Mouse (Mus musculus) intestine, embryonic 15.5 days (tissue): ENCODE data around the gene Csgalnact2. TPM values are rescaled to one million over a fixed set of nuclear protein-coding genes. Genes with fewer than 3 reads are reported as not detected.

Experiments used
- ATAC-seq: fragments of 200-750 bp; cut with Nextera tagmentation; 2 replicates; pipeline ENCODE4 v1.8.0; 2017; ENCODE audit warnings: moderate TSS enrichment, moderate library complexity
- H3K27ac ChIP-seq: fragments of 300-500 bp; sonication (generic); 2 replicates; pipeline ENCODE4 v1.5.1; 2015; ENCODE audit warnings: mild to moderate bottlenecking, inconsistent platforms
- H3K27me3 ChIP-seq: fragments of 300-500 bp; sonication (generic); replicated peaks from 2 replicates; pipeline ENCODE4 v1.6.1; 2015; ENCODE audit warnings: inconsistent platforms
- H3K36me3 ChIP-seq: fragments of 300-500 bp; sonication (generic); 2 replicates; pipeline ENCODE4 v1.6.1; 2015; ENCODE audit warnings: inconsistent platforms
- H3K4me1 ChIP-seq: fragments of 300-500 bp; sonication (generic); replicated peaks from 2 replicates; pipeline ENCODE4 v1.6.1; 2015; ENCODE audit warnings: inconsistent platforms
- H3K4me2 ChIP-seq: fragments of 300-500 bp; sonication (generic); replicated peaks from 2 replicates; pipeline ENCODE4 v1.6.1; 2015; ENCODE audit warnings: mild to moderate bottlenecking, inconsistent platforms
- H3K4me3 ChIP-seq: fragments of 300-500 bp; sonication (generic); replicated peaks from 2 replicates; pipeline ENCODE4 v1.5.1; 2015; ENCODE audit warnings: inconsistent platforms
- H3K9ac ChIP-seq: fragments of 300-500 bp; sonication (generic); 2 replicates; pipeline ENCODE4 v1.6.1; 2015; ENCODE audit warnings: inconsistent platforms
- H3K9me3 ChIP-seq: fragments of 300-500 bp; sonication (generic); 2 replicates; pipeline ENCODE4 v1.6.1; 2016; ENCODE audit warnings: inconsistent platforms
- WGBS: fragments of 180-500 bp; shearing (Covaris S2); methylation state at CpG from one replicate; pipeline ENCODE4 v1.1.7; 2015; 5-methylcytosine and 5-hydroxymethylcytosine counted together
- polyA plus RNA-seq: library from polyadenylated mRNA; unstranded; fragments of >200 nt; fragmentation: Nextera tagmentation; extraction: Ambion mirVana; gene quantifications from 2 replicates; pipeline ENCODE4 v1.2.1, GENCODE M21; 2015

Gene Csgalnact2
- polyA plus RNA-seq, result 10.4 and 12.1 TPM in 2 replicates

- Histone ChIP-seq H3K9me3 (no peaks in the 10 kb centered on the region), H3K36me3 (no peaks in the 10 kb centered on the region), H3K4me3 (peak within 1 kb of the TSS; percentile 84), H3K4me1 (no peaks in the 10 kb centered on the region), H3K27me3 (no peaks in the 10 kb centered on the region), H3K9ac (peak within 1 kb of the TSS; percentile 71), H3K27ac (peak within 1 kb of the TSS; percentile 61; the same call in 1 of the 2 replicates), H3K4me2 (peak within 1 kb of the TSS; percentile 60)
- ATAC-seq, result peak; percentile 100
- WGBS, result 5% methylated on average over 66 of the region's 66 CpGs
These were observed at the start of gene Csgalnact2 for GRCm38 (mm10) chr6:118138731-118139709. Gene Csgalnact2, minus strand, starts transcription at chr6:118139140.

GRCm38 (mm10) chr6:118188599-118188998 lies 49.7 kb upstream of the Csgalnact2 start:
- H3K27ac ChIP-seq, result peak overlapping the region; percentile 24; the same call in 1 of the 2 replicates
- H3K9ac ChIP-seq, result no peak overlapping the region
- peaks cover 5% of the 10 kb centered on the region; the same call in 1 of the 2 replicates for H3K4me1 ChIP-seq
- WGBS, result 59% methylated on average over 9 of the region's 9 CpGs
- no peaks in the 10 kb centered on the region for H3K36me3 ChIP-seq
- H3K9me3 ChIP-seq, result no peaks in the 10 kb centered on the region
- no peak overlapping the region; the same call in 1 of the 2 replicates for H3K4me2 ChIP-seq
- no peaks in the 10 kb centered on the region; the same call in 1 of the 2 replicates for H3K27me3 ChIP-seq
- H3K4me3 ChIP-seq, result no peak overlapping the region
- peak; percentile 92 for ATAC-seq

DNA sequence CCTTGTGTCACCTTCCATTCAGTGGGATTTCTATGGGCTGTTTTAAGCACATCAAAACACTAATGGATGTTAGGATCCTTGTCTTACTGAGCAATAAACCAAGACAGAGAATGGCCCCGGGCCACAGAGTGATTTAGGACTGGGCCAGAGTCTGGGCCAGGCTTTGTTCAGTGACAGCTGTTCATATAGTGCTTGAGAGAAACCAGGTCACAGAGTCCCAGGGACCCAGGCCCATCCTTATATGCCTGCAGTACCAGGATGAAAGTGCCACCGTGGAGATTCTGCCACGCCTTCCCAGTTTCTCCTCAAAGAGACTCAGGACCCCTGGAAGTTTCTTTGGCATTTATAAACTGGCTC lies 48.3 kb upstream of the Csgalnact2 start:
- WGBS, result 61% methylated on average over 3 of the region's 3 CpGs
- Histone ChIP-seq H3K27me3 (no peaks in the 10 kb centered on the region), H3K4me2 (no peak overlapping the region), H3K9me3 (no peaks in the 10 kb centered on the region), H3K4me1 (peaks cover 3% of the 10 kb centered on the region; the same call in 1 of the 2 replicates), H3K4me3 (no peak overlapping the region), H3K27ac (0 out of 2 replicates have a peak overlapping the region, but pooled peaks have one; percentile 15), H3K36me3 (no peaks in the 10 kb centered on the region), H3K9ac (no peak overlapping the region)
- ATAC-seq, result no peak

DNA sequence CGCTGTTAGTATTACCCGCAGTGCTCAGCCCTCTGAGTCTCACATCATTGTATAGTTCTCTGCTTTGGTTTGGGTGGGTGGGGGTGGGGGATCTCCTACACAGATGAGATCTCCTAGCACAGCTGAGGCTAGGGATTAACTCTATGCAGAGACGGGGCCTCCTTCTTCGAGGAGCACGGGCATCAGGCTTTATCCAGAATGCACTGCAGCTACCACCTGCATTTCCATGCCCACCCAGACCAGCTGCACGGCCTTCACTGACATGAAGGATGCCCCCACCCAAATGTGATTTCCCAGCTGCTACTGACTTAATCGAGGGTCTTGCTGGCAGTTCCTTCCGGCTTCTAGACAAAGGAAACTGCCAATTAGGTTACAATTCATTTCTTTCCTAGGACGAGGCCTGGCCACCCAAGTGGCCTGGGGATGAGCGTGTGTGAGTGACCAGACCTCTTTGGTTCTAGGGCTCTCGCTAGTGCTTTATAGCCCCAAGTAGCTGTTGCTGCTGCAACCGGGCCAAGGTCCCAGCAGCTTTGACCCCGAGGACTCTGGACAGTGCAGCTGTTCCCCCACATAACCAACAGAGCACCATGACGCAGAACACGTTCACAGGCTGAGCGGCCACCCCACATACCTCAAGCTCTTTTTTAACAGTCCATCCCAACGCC lies 47.8 kb upstream of the Csgalnact2 start:
- WGBS, result 56% methylated on average over 17 of the region's 17 CpGs
- Histone ChIP-seq H3K9me3 (no peaks in the 10 kb centered on the region), H3K36me3 (no peaks in the 10 kb centered on the region), H3K4me2 (no peak overlapping the region), H3K4me3 (no peak overlapping the region), H3K27ac (no peak overlapping the region), H3K27me3 (no peaks in the 10 kb centered on the region), H3K4me1 (peaks cover 3% of the 10 kb centered on the region; the same call in 1 of the 2 replicates), H3K9ac (no peak overlapping the region)
- no peak for ATAC-seq

- no peak for ATAC-seq
- H3K27me3 ChIP-seq, result no peaks in the 10 kb centered on the region
- H3K9me3 ChIP-seq, result no peaks in the 10 kb centered on the region
- H3K4me2 ChIP-seq, result no peak overlapping the region
- no peak overlapping the region for H3K27ac ChIP-seq
- H3K4me1 ChIP-seq, result peaks cover 13% of the 10 kb centered on the region
- no peak overlapping the region for H3K4me3 ChIP-seq
- H3K9ac ChIP-seq, result no peak overlapping the region
- WGBS, result 91% methylated on average over 10 of the region's 10 CpGs
- H3K36me3 ChIP-seq, result no peaks in the 10 kb centered on the region
These were observed 45.2 kb upstream of the Csgalnact2 start for GRCm38 (mm10) chr6:118184126-118184525.

GRCm38 (mm10) chr6:118180085-118180423 lies 41.1 kb upstream of the Csgalnact2 start:
- H3K4me2 ChIP-seq, result 0 out of 2 replicates have a peak overlapping the region, but pooled peaks have one; percentile 12
- H3K4me1 ChIP-seq, result peaks cover 10% of the 10 kb centered on the region
- H3K4me3 ChIP-seq, result no peak overlapping the region
- H3K27ac ChIP-seq, result no peak overlapping the region
- no peak overlapping the region for H3K9ac ChIP-seq
- H3K36me3 ChIP-seq, result no peaks in the 10 kb centered on the region
- 75% methylated on average over 12 of the region's 12 CpGs for WGBS
- ATAC-seq, result peak; percentile 13; the same call in 1 of the 2 replicates
- no peaks in the 10 kb centered on the region for H3K9me3 ChIP-seq
- no peaks in the 10 kb centered on the region for H3K27me3 ChIP-seq

DNA sequence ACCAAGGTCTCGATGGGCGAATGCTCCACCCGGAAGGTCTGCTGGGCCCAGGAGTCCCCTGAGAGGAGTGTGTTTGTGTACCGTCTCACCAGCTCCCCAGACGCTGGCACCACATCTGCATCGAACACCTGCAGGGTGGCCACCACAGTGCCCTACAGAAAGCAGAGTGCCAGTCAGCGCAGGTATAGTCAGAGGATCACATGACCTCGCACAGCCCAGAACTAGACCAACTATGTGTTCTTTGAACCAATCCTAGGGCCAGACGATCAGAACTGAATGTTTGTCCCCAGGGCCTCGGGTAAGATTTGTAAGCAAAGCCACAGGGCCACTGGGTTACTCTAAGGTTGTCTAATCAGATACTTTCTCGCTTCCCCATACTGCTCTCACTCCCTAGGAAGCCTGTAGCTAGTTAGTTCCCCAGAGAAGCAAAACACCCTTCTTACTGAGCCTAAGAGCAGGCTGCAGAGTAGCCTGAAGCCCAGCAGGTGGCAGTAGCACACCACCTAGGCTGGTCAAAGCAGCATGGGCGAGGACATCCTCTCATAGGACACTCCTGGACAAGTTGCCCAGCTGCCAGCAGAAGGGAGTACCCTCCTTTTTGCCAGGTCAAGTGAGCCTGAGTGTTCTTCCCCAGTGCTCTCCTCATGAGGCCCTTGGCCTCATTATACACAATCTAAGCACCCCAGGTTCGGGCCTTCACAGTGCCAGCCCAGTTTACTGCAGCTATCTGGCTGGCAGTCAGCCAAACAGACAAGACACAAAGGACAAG lies 40.6 kb upstream of the Csgalnact2 start:
- no peaks in the 10 kb centered on the region for H3K27me3 ChIP-seq
- no peak overlapping the region for H3K27ac ChIP-seq
- H3K36me3 ChIP-seq, result no peaks in the 10 kb centered on the region
- no peak overlapping the region for H3K9ac ChIP-seq
- no peak overlapping the region for H3K4me3 ChIP-seq
- peak; percentile 81 for ATAC-seq
- no peaks in the 10 kb centered on the region for H3K9me3 ChIP-seq
- H3K4me1 ChIP-seq, result peaks cover 10% of the 10 kb centered on the region
- 0 out of 2 replicates have a peak overlapping the region, but pooled peaks have one; percentile 12 for H3K4me2 ChIP-seq
- WGBS, result 58% methylated on average over 13 of the region's 13 CpGs

- H3K9me3 ChIP-seq, result no peaks in the 10 kb centered on the region
- H3K9ac ChIP-seq, result no peak overlapping the region
These were observed 35.0 kb upstream of the Csgalnact2 start for GRCm38 (mm10) chr6:118173975-118174328.

GRCm38 (mm10) chr6:118173251-118173974 lies 34.5 kb upstream of the Csgalnact2 start:
- H3K36me3 ChIP-seq, result no peaks in the 10 kb centered on the region
- no peak overlapping the region for H3K4me3 ChIP-seq
- H3K9ac ChIP-seq, result no peak overlapping the region
- H3K27ac ChIP-seq, result no peak overlapping the region
- no peak overlapping the region for H3K4me2 ChIP-seq
- no peaks in the 10 kb centered on the region for H3K9me3 ChIP-seq
- no peak for ATAC-seq
- WGBS, result 87% methylated on average over 18 of the region's 18 CpGs
- H3K27me3 ChIP-seq, result no peaks in the 10 kb centered on the region
- H3K4me1 ChIP-seq, result no peaks in the 10 kb centered on the region

More at GRCm38 (mm10) chr6:118173975-118174328, 35.0 kb upstream of the Csgalnact2 start:
- no peaks in the 10 kb centered on the region for H3K4me1 ChIP-seq
- no peak overlapping the region for H3K27ac ChIP-seq
- H3K4me3 ChIP-seq, result no peak overlapping the region
- ATAC-seq, result no peak; the same call in 1 of the 2 replicates
- H3K36me3 ChIP-seq, result no peaks in the 10 kb centered on the region
- no peaks in the 10 kb centered on the region for H3K27me3 ChIP-seq
- no peak overlapping the region for H3K4me2 ChIP-seq
- WGBS, result 72% methylated on average over 5 of the region's 5 CpGs

GRCm38 (mm10) chr6:118171386-118171785 lies 32.4 kb upstream of the Csgalnact2 start:
- Histone ChIP-seq H3K27ac (no peak overlapping the region), H3K4me2 (no peak overlapping the region), H3K36me3 (no peaks in the 10 kb centered on the region), H3K4me3 (no peak overlapping the region), H3K9me3 (no peaks in the 10 kb centered on the region), H3K9ac (no peak overlapping the region), H3K27me3 (no peaks in the 10 kb centered on the region), H3K4me1 (no peaks in the 10 kb centered on the region)
- ATAC-seq, result no peak
- WGBS, result 82% methylated on average over 7 of the region's 7 CpGs

DNA sequence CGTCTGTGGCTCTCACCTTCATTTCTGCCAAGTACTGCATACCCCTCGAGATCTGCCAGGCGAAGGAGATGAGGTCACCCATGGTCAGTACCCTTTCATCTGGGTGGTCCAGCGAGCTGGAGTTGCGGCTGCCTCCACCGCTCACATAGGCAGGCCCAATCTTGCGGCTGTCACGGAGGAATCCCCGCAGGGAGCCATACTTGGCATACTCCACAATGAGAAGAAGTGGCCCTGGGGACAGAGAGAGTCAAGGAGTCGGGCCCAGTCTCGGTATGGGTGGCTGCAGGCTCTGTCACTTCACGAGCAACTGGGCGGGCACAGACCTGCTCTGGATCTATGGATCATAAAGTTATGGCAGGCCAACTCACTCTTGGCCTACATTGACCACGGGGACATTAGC lies 29.2 kb upstream of the Csgalnact2 start:
- Histone ChIP-seq H3K4me2 (no peak overlapping the region), H3K9ac (no peak overlapping the region), H3K27ac (no peak overlapping the region), H3K27me3 (no peaks in the 10 kb centered on the region), H3K9me3 (no peaks in the 10 kb centered on the region), H3K4me1 (no peaks in the 10 kb centered on the region), H3K4me3 (no peak overlapping the region), H3K36me3 (no peaks in the 10 kb centered on the region)
- WGBS, result 80% methylated on average over 14 of the region's 14 CpGs
- no peak for ATAC-seq
